Mouse (Mus musculus) lung, embryonic 16.5 days (tissue): ENCODE data around the gene Auh. TPM values are rescaled to one million over a fixed set of nuclear protein-coding genes. Genes with fewer than 3 reads are reported as not detected.

Experiments
- ATAC-seq: fragments of 200-750 bp; cut with Nextera tagmentation; 2 replicates; pipeline ENCODE4 v1.8.0; 2017; ENCODE audit warnings: low read depth, mild to moderate bottlenecking, moderate library complexity
- H3K27ac ChIP-seq: fragments of 300-500 bp; sonication (generic); 2 replicates; pipeline ENCODE4 v1.5.1; 2014; ENCODE audit warnings: mild to moderate bottlenecking, control low read depth, low read length
- H3K27me3 ChIP-seq: fragments of 300-500 bp; sonication (generic); 2 replicates; pipeline ENCODE4 v1.6.1; 2014; ENCODE audit warnings: low read depth, low read length, mixed read lengths; ENCODE audit not compliant: control insufficient read depth, insufficient read depth
- H3K36me3 ChIP-seq: fragments of 300-500 bp; sonication (generic); 2 replicates; pipeline ENCODE4 v1.6.1; 2014; ENCODE audit warnings: low read length; ENCODE audit not compliant: control insufficient read depth, insufficient read depth
- H3K4me1 ChIP-seq: fragments of 300-500 bp; sonication (generic); replicated peaks from 2 replicates; pipeline ENCODE4 v1.6.1; 2014; ENCODE audit warnings: low read length, mixed read lengths; ENCODE audit not compliant: control insufficient read depth, insufficient read depth
- H3K4me2 ChIP-seq: fragments of 300-500 bp; sonication (generic); 2 replicates; pipeline ENCODE4 v1.6.1; 2014; ENCODE audit warnings: low read depth, low read length, control low read depth
- H3K4me3 ChIP-seq: fragments of 300-500 bp; sonication (generic); 2 replicates; pipeline ENCODE4 v1.5.1; 2014; ENCODE audit warnings: mild to moderate bottlenecking, low read length, control low read depth
- H3K9ac ChIP-seq: fragments of 300-500 bp; sonication (generic); 2 replicates; pipeline ENCODE4 v1.6.1; 2014; ENCODE audit warnings: low read length, control low read depth
- H3K9me3 ChIP-seq: fragments of 300-500 bp; sonication (generic); 2 replicates; pipeline ENCODE4 v1.6.1; 2016; ENCODE audit warnings: low read length; ENCODE audit not compliant: control insufficient read depth
- WGBS: fragments of 180-500 bp; shearing (Covaris S2); extraction: QIAGEN DNeasy Blood & Tissue Kit; methylation state at CpG from one replicate; pipeline ENCODE4 v1.1.7; 2014; 5-methylcytosine and 5-hydroxymethylcytosine counted together
- polyA plus RNA-seq: library from polyadenylated mRNA; unstranded; fragments of >200 nt; fragmentation: Nextera tagmentation; extraction: Ambion mirVana; gene quantifications from 2 replicates; pipeline ENCODE4 v1.2.1, GENCODE M21; 2015

Gene Auh
- polyA plus RNA-seq, 1 experiment from 2014 or later = 44.6 TPM

- 81% methylated on average over 1 of the region's 1 CpGs for WGBS
- H3K9ac ChIP-seq = no peak overlapping the region
- no peak overlapping the region for H3K4me3 ChIP-seq
- H3K27me3 ChIP-seq = no peaks in the 10 kb centered on the region
- H3K4me2 ChIP-seq = no peak overlapping the region
- H3K27ac ChIP-seq = no peak overlapping the region
- H3K4me1 ChIP-seq = peaks cover 8% of the 10 kb centered on the region
- 0 out of 2 replicates have a peak, but pooled peaks cover 4% of the 10 kb centered on the region for H3K36me3 ChIP-seq
- no peak for ATAC-seq
- no peaks in the 10 kb centered on the region for H3K9me3 ChIP-seq
These were observed 36.7 kb downstream of the Auh start for GRCm38 (mm10) chr13:52892791-52893190.

GRCm38 (mm10) chr13:52892065-52892503 is 37.4 kb downstream of the Auh start:
- H3K36me3 ChIP-seq = 0 out of 2 replicates have a peak, but pooled peaks cover 4% of the 10 kb centered on the region

DNA sequence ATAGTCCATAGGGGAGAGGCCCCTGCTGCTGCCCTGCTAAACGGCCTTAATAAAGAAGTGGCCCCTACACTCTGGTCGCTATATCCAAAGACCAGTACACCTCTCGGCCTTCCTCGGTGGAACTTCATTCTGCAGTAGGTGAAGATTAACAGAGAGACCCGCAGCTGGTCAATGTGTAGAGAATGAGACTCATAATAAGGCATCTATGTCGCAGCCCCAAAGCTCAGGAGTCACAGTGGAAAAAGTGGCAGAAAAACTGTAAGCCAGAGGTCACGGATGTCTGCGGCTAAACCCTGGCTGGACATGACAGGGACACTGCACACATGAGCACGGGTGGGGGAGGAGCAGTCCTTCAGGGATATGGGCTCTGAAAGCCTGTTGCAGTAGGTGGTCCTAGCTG is 39.2 kb downstream of the Auh start:
- Histone ChIP-seq H3K9ac (no peak overlapping the region), H3K27me3 (no peaks in the 10 kb centered on the region), H3K4me2 (no peak overlapping the region), H3K4me3 (no peak overlapping the region), H3K36me3 (no peaks in the 10 kb centered on the region), H3K9me3 (no peaks in the 10 kb centered on the region), H3K27ac (no peak overlapping the region), H3K4me1 (peaks cover 8% of the 10 kb centered on the region)
- WGBS = 86% methylated on average over 9 of the region's 9 CpGs
- ATAC-seq = no peak

More at GRCm38 (mm10) chr13:52892065-52892503, 37.4 kb downstream of the Auh start:
- Histone ChIP-seq H3K27ac (peak overlapping the region; percentile 9; the same call in 1 of the 2 replicates), H3K4me3 (no peak overlapping the region), H3K9ac (no peak overlapping the region), H3K27me3 (no peaks in the 10 kb centered on the region), H3K9me3 (no peaks in the 10 kb centered on the region), H3K4me2 (no peak overlapping the region), H3K4me1 (peaks cover 8% of the 10 kb centered on the region)
- ATAC-seq = peak; percentile 59; the same call in 1 of the 2 replicates
- WGBS = 43% methylated on average over 10 of the region's 10 CpGs

DNA sequence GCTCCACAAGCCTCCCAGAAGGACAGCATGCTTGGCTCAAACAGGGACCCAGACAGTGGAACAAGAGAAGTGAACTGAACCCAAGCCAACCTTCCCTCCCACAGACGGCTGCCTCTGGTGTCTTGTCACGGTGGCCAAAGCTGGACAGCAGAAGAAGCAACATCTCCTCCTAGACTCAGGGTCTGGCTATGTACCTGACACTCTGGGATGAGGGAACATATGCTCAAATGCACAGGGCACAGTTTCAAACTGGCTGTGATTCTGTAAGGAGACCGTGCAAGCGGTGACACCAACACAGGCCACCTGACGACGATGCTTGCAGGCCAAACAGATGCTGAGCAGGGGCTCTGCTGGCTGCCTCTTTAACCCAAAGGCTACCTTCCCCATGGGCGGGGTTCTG is 42.7 kb downstream of the Auh start:
- Histone ChIP-seq H3K9ac (no peak overlapping the region), H3K9me3 (no peaks in the 10 kb centered on the region), H3K36me3 (no peaks in the 10 kb centered on the region), H3K4me1 (peaks cover 2% of the 10 kb centered on the region), H3K27ac (no peak overlapping the region), H3K4me3 (no peak overlapping the region), H3K27me3 (no peaks in the 10 kb centered on the region), H3K4me2 (no peak overlapping the region)
- no peak for ATAC-seq
- WGBS = 82% methylated on average over 7 of the region's 7 CpGs

DNA sequence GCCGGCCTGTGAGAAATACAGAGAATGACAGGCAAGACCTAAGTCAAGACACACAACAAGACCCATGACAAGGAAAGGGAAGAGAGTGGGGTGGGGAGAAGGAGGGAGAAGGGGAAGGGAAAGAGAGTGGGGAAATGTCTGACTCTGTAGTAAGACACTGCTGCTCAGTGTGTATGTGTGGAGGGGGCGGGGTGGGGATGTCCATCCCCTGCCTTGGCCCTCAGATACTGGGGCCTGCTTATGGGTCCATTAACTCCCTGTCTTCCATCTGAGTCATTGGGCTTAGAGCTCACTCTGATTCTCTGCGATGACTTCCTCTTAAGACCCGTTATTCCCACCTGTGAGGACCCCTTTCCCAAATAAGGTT is 45.5 kb downstream of the Auh start:
- no peak overlapping the region for H3K4me2 ChIP-seq
- no peaks in the 10 kb centered on the region for H3K27me3 ChIP-seq
- no peaks in the 10 kb centered on the region for H3K9me3 ChIP-seq
- no peak overlapping the region for H3K9ac ChIP-seq
- no peaks in the 10 kb centered on the region for H3K36me3 ChIP-seq
- no peak for ATAC-seq
- H3K4me3 ChIP-seq = no peak overlapping the region
- 79% methylated on average over 4 of the region's 4 CpGs for WGBS
- no peak overlapping the region for H3K27ac ChIP-seq
- peaks cover 5% of the 10 kb centered on the region for H3K4me1 ChIP-seq

- Histone ChIP-seq H3K4me3 (no peak overlapping the region), H3K36me3 (no peaks in the 10 kb centered on the region), H3K27me3 (no peaks in the 10 kb centered on the region), H3K27ac (no peak overlapping the region), H3K4me2 (no peak overlapping the region), H3K4me1 (peaks cover 5% of the 10 kb centered on the region), H3K9ac (no peak overlapping the region), H3K9me3 (no peaks in the 10 kb centered on the region)
- no peak for ATAC-seq
- WGBS = 64% methylated on average over 18 of the region's 19 CpGs
These were observed 46.2 kb downstream of the Auh start for GRCm38 (mm10) chr13:52883084-52883959.

GRCm38 (mm10) chr13:52880386-52880785 is 49.1 kb downstream of the Auh start:
- Histone ChIP-seq H3K27me3 (no peaks in the 10 kb centered on the region), H3K4me3 (no peak overlapping the region), H3K4me1 (peaks cover 5% of the 10 kb centered on the region), H3K36me3 (no peaks in the 10 kb centered on the region), H3K4me2 (no peak overlapping the region), H3K9ac (no peak overlapping the region), H3K9me3 (no peaks in the 10 kb centered on the region), H3K27ac (peak overlapping the region; percentile 4; the same call in 1 of the 2 replicates)
- WGBS = 45% methylated on average over 5 of the region's 5 CpGs
- ATAC-seq = peak; percentile 71

- Histone ChIP-seq H3K4me1 (peaks cover 5% of the 10 kb centered on the region), H3K4me2 (no peak overlapping the region), H3K27ac (peak overlapping the region; percentile 18; the same call in 1 of the 2 replicates), H3K4me3 (no peak overlapping the region), H3K36me3 (no peaks in the 10 kb centered on the region), H3K27me3 (no peaks in the 10 kb centered on the region), H3K9me3 (no peaks in the 10 kb centered on the region), H3K9ac (no peak overlapping the region)
- WGBS = 58% methylated on average over 12 of the region's 12 CpGs
- peak; percentile 45 for ATAC-seq
These were observed 49.6 kb downstream of the Auh start for GRCm38 (mm10) chr13:52879918-52880317.

- H3K9me3 ChIP-seq = no peaks in the 10 kb centered on the region
- peak; percentile 26; the same call in 1 of the 2 replicates for ATAC-seq
- H3K27ac ChIP-seq = 0 out of 2 replicates have a peak overlapping the region, but pooled peaks have one; percentile 1
- no peaks in the 10 kb centered on the region for H3K36me3 ChIP-seq
- peaks cover 7% of the 10 kb centered on the region for H3K4me1 ChIP-seq
- no peaks in the 10 kb centered on the region for H3K27me3 ChIP-seq
- H3K4me3 ChIP-seq = no peak overlapping the region
- no peak overlapping the region for H3K9ac ChIP-seq
- 63% methylated on average over 9 of the region's 9 CpGs for WGBS
- no peak overlapping the region for H3K4me2 ChIP-seq
These were observed 50.2 kb downstream of the Auh start for GRCm38 (mm10) chr13:52879291-52879690.
